Mouse (Mus musculus): ENCODE results near the gene Ap2a2. TPM values are rescaled to one million over a fixed set of nuclear protein-coding genes. Genes with fewer than 3 reads are reported as not detected.

The Ap2a2 gene
- total RNA-seq, 2 experiments from 2014 or later: 226 to 243 TPM

GRCm38 (mm10) chr7:141540312-141541081, 21.5 kb upstream of the Ap2a2 start:
- TF ChIP-seq CTCF (conservative IDR thresholded peaks at IDR 0.05): no peak
- H3K27ac ChIP-seq: peak overlapping the region; percentile 95
- peak; percentile 75 to 88 for DNase-seq (ENCODE audit: low spot score in 2 of 2)
- peak overlapping the region; percentile 85 for H3K4me3 ChIP-seq

- TF ChIP-seq CTCF (conservative IDR thresholded peaks at IDR 0.05): no peak
Measured at GRCm38 (mm10) chr7:141541681-141542080, 20.3 kb upstream of the Ap2a2 start.

GRCm38 (mm10) chr7:141542588-141542987, 19.4 kb upstream of the Ap2a2 start:
- no peak for DNase-seq (ENCODE audit: low spot score in 2 of 2)
- TF ChIP-seq CTCF (conservative IDR thresholded peaks at IDR 0.05): no peak
- H3K27ac ChIP-seq: no peak overlapping the region
- no peak overlapping the region for H3K4me3 ChIP-seq

More at GRCm38 (mm10) chr7:141541681-141542080, 20.3 kb upstream of the Ap2a2 start:
- DNase-seq (ENCODE audit: low spot score in 2 of 2): no peak
- H3K4me3 ChIP-seq: no peak overlapping the region
- no peak overlapping the region for H3K27ac ChIP-seq

GRCm38 (mm10) chr7:141544654-141545053, 17.3 kb upstream of the Ap2a2 start:
- DNase-seq (ENCODE audit: low spot score in 2 of 2): peak in 1 of 2 experiments; percentile 57
- H3K4me3 ChIP-seq: no peak overlapping the region
- TF ChIP-seq CTCF (conservative IDR thresholded peaks at IDR 0.05): no peak
- H3K27ac ChIP-seq: peak overlapping the region; percentile 43

- Histone ChIP-seq H3K4me3 (no peak overlapping the region), H3K27ac (no peak overlapping the region)
- TF ChIP-seq CTCF (conservative IDR thresholded peaks at IDR 0.05): no peak
- no peak for DNase-seq (ENCODE audit: low spot score in 2 of 2)
Measured at GRCm38 (mm10) chr7:141549432-141550061, 12.4 kb upstream of the Ap2a2 start.

GRCm38 (mm10) chr7:141550464-141550863, 11.5 kb upstream of the Ap2a2 start:
- no peak overlapping the region for H3K27ac ChIP-seq
- H3K4me3 ChIP-seq: no peak overlapping the region
- TF ChIP-seq CTCF (conservative IDR thresholded peaks at IDR 0.05): no peak
- no peak for DNase-seq (ENCODE audit: low spot score in 2 of 2)

- TF ChIP-seq CTCF (conservative IDR thresholded peaks at IDR 0.05): no peak
- Histone ChIP-seq H3K4me3 (no peak overlapping the region), H3K27ac (no peak overlapping the region)
- DNase-seq (ENCODE audit: low spot score in 2 of 2): no peak
Measured at GRCm38 (mm10) chr7:141558329-141558776, 3.6 kb upstream of the Ap2a2 start.

GRCm38 (mm10) chr7:141558946-141559345, 3.0 kb upstream of the Ap2a2 start:
- H3K27ac ChIP-seq: no peak overlapping the region
- TF ChIP-seq CTCF (conservative IDR thresholded peaks at IDR 0.05): no peak
- DNase-seq (ENCODE audit: low spot score in 2 of 2): no peak
- H3K4me3 ChIP-seq: no peak overlapping the region

GRCm38 (mm10) chr7:141559726-141560325, 2.1 kb upstream of the Ap2a2 start:
- no peak overlapping the region for H3K4me3 ChIP-seq
- no peak for TF ChIP-seq CTCF (conservative IDR thresholded peaks at IDR 0.05)
- DNase-seq (ENCODE audit: low spot score in 2 of 2): no peak
- H3K27ac ChIP-seq: no peak overlapping the region

- Histone ChIP-seq H3K4me3 (no peak overlapping the region), H3K27ac (no peak overlapping the region)
- DNase-seq (ENCODE audit: low spot score in 2 of 2): no peak
- no peak for TF ChIP-seq CTCF (conservative IDR thresholded peaks at IDR 0.05)
Measured at GRCm38 (mm10) chr7:141560471-141560870, 1.5 kb upstream of the Ap2a2 start.

GRCm38 (mm10) chr7:141562421-141562851, 463 bp downstream of the Ap2a2 start:
- Histone ChIP-seq H3K27ac (peak overlapping the region; percentile 95), H3K4me3 (peak overlapping the region; percentile 94)
- no peak for DNase-seq (ENCODE audit: low spot score in 2 of 2)
- no peak for TF ChIP-seq CTCF (conservative IDR thresholded peaks at IDR 0.05)

GRCm38 (mm10) chr7:141562852-141563427, 967 bp downstream of the Ap2a2 start:
- H3K4me3 ChIP-seq: peak overlapping the region; percentile 94
- peak in 1 of 2 experiments; percentile 47 for DNase-seq (ENCODE audit: low spot score in 2 of 2)
- H3K27ac ChIP-seq: peak overlapping the region; percentile 95
- no peak for TF ChIP-seq CTCF (conservative IDR thresholded peaks at IDR 0.05)

GRCm38 (mm10) chr7:141564561-141564960, 2.6 kb downstream of the Ap2a2 start:
- peak overlapping the region; percentile 27 for H3K4me3 ChIP-seq
- TF ChIP-seq CTCF (conservative IDR thresholded peaks at IDR 0.05): no peak
- peak overlapping the region; percentile 95; the same call in 1 of the 2 replicates for H3K27ac ChIP-seq
- no peak for DNase-seq (ENCODE audit: low spot score in 2 of 2)

Data from layer of hippocampus, adult 2 months (tissue).